Mouse (Mus musculus): ENCODE data around the gene Gspt1. TPM values are rescaled to one million over a fixed set of nuclear protein-coding genes. Genes with fewer than 3 reads are reported as not detected.

The Gspt1 gene
- polyA plus RNA-seq, 1 experiment from 2014 or later, result 44.6 TPM

DNA sequence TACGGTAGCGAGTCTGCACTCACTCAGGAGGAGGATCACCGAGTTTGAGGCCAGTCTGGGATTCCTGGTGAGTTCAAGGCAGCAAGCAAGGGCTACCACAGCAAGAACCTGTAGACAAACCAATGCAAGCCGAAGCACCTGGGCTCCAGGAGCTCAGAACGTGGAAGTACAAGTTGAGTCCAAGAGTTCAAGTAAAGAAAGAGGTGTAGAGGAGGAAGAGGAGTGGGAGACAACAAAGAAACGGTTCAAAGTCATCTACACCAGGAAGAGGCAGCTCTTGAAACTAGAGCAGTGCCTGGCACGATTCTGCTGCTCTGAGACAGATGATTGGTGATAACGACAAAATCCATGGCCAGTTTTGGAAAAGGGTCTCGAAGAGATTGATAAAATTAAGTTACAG lies 8.4 kb downstream of the Gspt1 start:
- no peak for ATAC-seq (ENCODE audit: low FRiP score, low TSS enrichment)
- H3K4me3 ChIP-seq (ENCODE audit: low read depth, low read length), result no peak overlapping the region
- WGBS, result 74% methylated on average over 9 of the region's 9 CpGs

DNA sequence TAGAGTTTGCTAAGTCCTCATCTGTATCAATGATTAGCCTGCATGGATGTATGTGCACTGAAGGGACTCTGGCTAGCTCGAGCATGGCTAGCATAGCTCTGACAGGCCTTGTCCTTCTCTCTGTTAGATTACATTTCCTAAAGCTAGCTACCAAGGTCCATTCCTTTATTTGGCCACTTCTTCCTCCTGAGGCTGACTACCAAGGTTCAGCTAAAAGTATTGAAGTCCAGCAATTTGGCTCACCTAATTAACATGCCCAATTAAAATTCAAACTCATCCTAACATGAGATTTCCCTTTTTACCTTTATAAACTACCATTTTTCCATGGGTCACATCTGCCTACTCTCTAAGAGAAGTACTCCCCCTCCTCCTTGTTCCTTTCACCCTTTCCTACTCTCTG lies 11.7 kb downstream of the Gspt1 start:
- no peak overlapping the region for H3K9ac ChIP-seq (ENCODE audit: low read length)
- no peak overlapping the region for H3K4me2 ChIP-seq (replicated peaks; ENCODE audit: low read depth)
- no peaks in the 10 kb centered on the region for H3K27me3 ChIP-seq (ENCODE audit: control insufficient read depth, insufficient read depth, low read length)
- ATAC-seq (ENCODE audit: low FRiP score, low TSS enrichment), result no peak
- WGBS, result 83% methylated on average over 1 of the region's 1 CpGs
- no peaks in the 10 kb centered on the region for H3K36me3 ChIP-seq (ENCODE audit: control insufficient read depth, insufficient read depth, low read length)
- H3K4me3 ChIP-seq (ENCODE audit: low read depth, low read length), result no peak overlapping the region
- no peaks in the 10 kb centered on the region for H3K4me1 ChIP-seq (replicated peaks; ENCODE audit: control insufficient read depth, insufficient read depth)
- H3K27ac ChIP-seq (replicated peaks), result no peak overlapping the region
- no peak for TF ChIP-seq EP300 (optimal IDR thresholded peaks at IDR 0.05)
- TF ChIP-seq CTCF (IDR thresholded peaks at IDR 0.05; ENCODE audit: low read depth), result no peak
- DNase-seq (ENCODE audit: low spot score), result no peak
- no peaks in the 10 kb centered on the region for H3K9me3 ChIP-seq (ENCODE audit: control insufficient read depth, low read length)

More for the DNA sequence above, 8.4 kb downstream of the Gspt1 start:
- TF ChIP-seq EP300 (optimal IDR thresholded peaks at IDR 0.05), result no peak
- no peak for TF ChIP-seq CTCF (IDR thresholded peaks at IDR 0.05; ENCODE audit: low read depth)
- Histone ChIP-seq H3K4me2 (replicated peaks; ENCODE audit: low read depth) (no peak overlapping the region), H3K9ac (ENCODE audit: low read length) (no peak overlapping the region), H3K36me3 (ENCODE audit: control insufficient read depth, insufficient read depth, low read length) (no peaks in the 10 kb centered on the region), H3K27me3 (ENCODE audit: control insufficient read depth, insufficient read depth, low read length) (no peaks in the 10 kb centered on the region), H3K4me1 (replicated peaks; ENCODE audit: control insufficient read depth, insufficient read depth) (no peaks in the 10 kb centered on the region), H3K27ac (replicated peaks) (no peak overlapping the region), H3K9me3 (ENCODE audit: control insufficient read depth, low read length) (no peaks in the 10 kb centered on the region)
- no peak for DNase-seq (ENCODE audit: low spot score)

DNA sequence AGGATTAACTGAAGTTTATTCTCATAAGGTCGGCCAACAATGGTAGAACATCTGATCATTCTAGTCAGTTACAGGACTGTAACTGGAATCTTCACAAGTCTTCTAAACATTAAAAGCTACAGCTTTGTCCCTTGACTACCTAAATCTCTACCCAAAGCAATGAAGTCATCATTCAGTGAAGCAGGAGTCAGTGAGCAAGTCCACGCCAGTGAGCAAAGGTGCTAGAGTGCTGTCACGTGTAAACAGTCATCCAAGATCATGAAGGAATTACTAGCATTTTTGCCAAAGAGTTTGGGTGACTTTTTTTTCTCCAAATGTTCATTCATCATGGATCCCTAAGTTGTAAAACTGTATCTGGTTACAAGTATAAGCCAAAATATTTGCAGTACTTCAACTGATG lies 36.3 kb downstream of the Gspt1 start:
- Histone ChIP-seq H3K4me3 (ENCODE audit: low read depth, low read length) (no peak overlapping the region), H3K36me3 (ENCODE audit: control insufficient read depth, insufficient read depth, low read length) (peaks cover 5% of the 10 kb centered on the region), H3K9ac (ENCODE audit: low read length) (no peak overlapping the region), H3K27me3 (ENCODE audit: control insufficient read depth, insufficient read depth, low read length) (no peaks in the 10 kb centered on the region), H3K4me2 (replicated peaks; ENCODE audit: low read depth) (no peak overlapping the region), H3K4me1 (replicated peaks; ENCODE audit: control insufficient read depth, insufficient read depth) (no peaks in the 10 kb centered on the region), H3K9me3 (ENCODE audit: control insufficient read depth, low read length) (no peaks in the 10 kb centered on the region), H3K27ac (replicated peaks) (no peak overlapping the region)
- 78% methylated on average over 3 of the region's 3 CpGs for WGBS
- ATAC-seq (ENCODE audit: low FRiP score, low TSS enrichment) (no peak), DNase-seq (ENCODE audit: low spot score) (no peak)
- TF ChIP-seq CTCF (IDR thresholded peaks at IDR 0.05; ENCODE audit: low read depth) (no peak), EP300 (optimal IDR thresholded peaks at IDR 0.05) (no peak)

DNA sequence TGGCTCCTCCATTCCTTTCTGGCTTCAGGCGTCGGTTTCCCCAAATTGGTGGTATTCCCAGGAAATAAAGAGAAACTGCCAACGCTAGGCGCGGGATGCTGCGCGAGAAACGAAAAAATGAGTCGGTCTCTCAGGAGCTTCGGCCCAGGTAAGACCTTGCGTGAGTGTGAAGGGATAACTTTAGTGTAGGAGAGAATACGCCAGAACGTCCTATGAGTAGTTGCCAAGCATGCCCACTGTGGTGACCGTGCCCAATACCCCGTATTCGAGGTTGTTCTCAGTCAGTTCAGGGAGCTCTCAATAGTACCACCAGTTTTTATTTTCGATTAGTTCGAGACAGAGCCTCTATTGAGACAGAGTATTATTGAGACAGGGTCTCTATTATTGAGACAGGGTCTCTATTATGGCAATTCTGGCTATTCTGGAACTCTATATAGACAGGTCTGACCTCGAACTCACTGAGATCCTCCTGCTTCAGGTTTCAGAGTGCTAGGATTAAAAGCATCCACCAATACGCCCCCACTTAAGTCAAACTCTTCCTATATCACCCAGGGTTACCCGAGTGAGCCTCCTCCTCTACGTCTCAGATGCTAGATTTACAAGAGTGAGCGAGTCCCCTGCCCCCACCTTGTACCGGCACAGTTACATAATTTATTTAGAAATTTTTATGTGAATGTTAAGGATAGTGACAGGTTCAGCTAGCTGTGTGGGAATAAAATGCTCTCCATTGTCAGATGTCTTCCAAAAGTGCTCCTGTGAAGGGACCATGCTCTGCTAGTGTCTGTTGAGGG lies 50.3 kb downstream of the Gspt1 start:
- peak overlapping the region; percentile 68 for H3K4me3 ChIP-seq (ENCODE audit: low read depth, low read length)
- H3K4me2 ChIP-seq (replicated peaks; ENCODE audit: low read depth), result peak overlapping the region; percentile 88
- H3K27me3 ChIP-seq (ENCODE audit: control insufficient read depth, insufficient read depth, low read length), result no peaks in the 10 kb centered on the region
- no peaks in the 10 kb centered on the region for H3K4me1 ChIP-seq (replicated peaks; ENCODE audit: control insufficient read depth, insufficient read depth)
- peak overlapping the region; percentile 79 for H3K9ac ChIP-seq (ENCODE audit: low read length)
- peak overlapping the region; percentile 92; the same call in 1 of the 2 replicates for H3K27ac ChIP-seq (replicated peaks)
- peak; percentile 39; the same call in 1 of the 2 replicates for ATAC-seq (ENCODE audit: low FRiP score, low TSS enrichment)
- H3K36me3 ChIP-seq (ENCODE audit: control insufficient read depth, insufficient read depth, low read length), result peaks cover 4% of the 10 kb centered on the region; the same call in 1 of the 2 replicates
- DNase-seq (ENCODE audit: low spot score), result no peak
- TF ChIP-seq EP300 (optimal IDR thresholded peaks at IDR 0.05) (no peak), CTCF (IDR thresholded peaks at IDR 0.05; ENCODE audit: low read depth) (no peak)
- no peaks in the 10 kb centered on the region for H3K9me3 ChIP-seq (ENCODE audit: control insufficient read depth, low read length)
- 4% methylated on average over 24 of the region's 24 CpGs for WGBS

- TF ChIP-seq CTCF (IDR thresholded peaks at IDR 0.05; ENCODE audit: low read depth) (peak; percentile 9; the same call in 1 of the 2 replicates), EP300 (optimal IDR thresholded peaks at IDR 0.05) (no peak)
- ATAC-seq (ENCODE audit: low FRiP score, low TSS enrichment), result peak; percentile 98
Observed at GRCm38 (mm10) chr16:11202571-11203554, 51.3 kb downstream of the Gspt1 start, which contains the start of gene Rsl1d1. Gene Rsl1d1, minus strand, starts transcription at chr16:11203331.

More at GRCm38 (mm10) chr16:11202571-11203554, 51.3 kb downstream of the Gspt1 start, which contains the start of gene Rsl1d1:
- peak; percentile 95 for DNase-seq (ENCODE audit: low spot score)
- peak within 1 kb of the TSS; percentile 79 for H3K9ac ChIP-seq (ENCODE audit: low read length)
- under 1% methylated on average over 68 of the region's 68 CpGs for WGBS
- peak within 1 kb of the TSS; percentile 88 for H3K4me2 ChIP-seq (replicated peaks; ENCODE audit: low read depth)
- peak within 1 kb of the TSS; percentile 68 for H3K4me3 ChIP-seq (ENCODE audit: low read depth, low read length)
- no peaks in the 10 kb centered on the region for H3K4me1 ChIP-seq (replicated peaks; ENCODE audit: control insufficient read depth, insufficient read depth)
- H3K27ac ChIP-seq (replicated peaks), result peak within 1 kb of the TSS; percentile 92
- H3K9me3 ChIP-seq (ENCODE audit: control insufficient read depth, low read length), result no peaks in the 10 kb centered on the region
- peaks cover 6% of the 10 kb centered on the region; the same call in 1 of the 2 replicates for H3K36me3 ChIP-seq (ENCODE audit: control insufficient read depth, insufficient read depth, low read length)
- no peaks in the 10 kb centered on the region for H3K27me3 ChIP-seq (ENCODE audit: control insufficient read depth, insufficient read depth, low read length)
